Mouse (Mus musculus) brain, embryonic 14.5 days (tissue): ENCODE measurements around the gene Plin5. TPM values are rescaled to one million over a fixed set of nuclear protein-coding genes. Genes with fewer than 3 reads are reported as not detected.

Experiments used
- DNase-seq: peaks from one replicate; pipeline ENCODE4 v3.0.0-alpha.2; 2011; ENCODE audit warnings: low read depth
- CTCF ChIP-seq: fragments of 200-500 bp; IDR thresholded peaks from 2 replicates; pipeline ENCODE4 v1.5.1; 2012; ENCODE audit warnings: inconsistent platforms, mild to moderate bottlenecking, moderate library complexity, borderline replicate concordance; ENCODE audit not compliant: insufficient read depth, insufficient read length; ENCODE audit errors: extremely low read depth
- POLR2A ChIP-seq: fragments of 200-500 bp; IDR thresholded peaks from 2 replicates; pipeline ENCODE4 v1.6.1; 2012; ENCODE audit warnings: mild to moderate bottlenecking, inconsistent platforms, borderline replicate concordance; ENCODE audit not compliant: poor library complexity, insufficient read depth, insufficient read length, severe bottlenecking; ENCODE audit errors: extremely low read depth
- polyA plus RNA-seq: library from polyadenylated mRNA; depleted of rRNA; stranded (reverse); fragments of >200 nt; gene quantifications from 2 replicates; pipeline ENCODE4 v1.2.3, GENCODE M21; 2012

Plin5 gene
- polyA plus RNA-seq, 1 experiment = 0.67 TPM

GRCm38 (mm10) chr17:56124377-56125275 is 7.2 kb upstream of the Plin5 start:
- DNase-seq = peak; percentile 51
- TF ChIP-seq CTCF (peak; percentile 75), POLR2A (no peak)

DNA sequence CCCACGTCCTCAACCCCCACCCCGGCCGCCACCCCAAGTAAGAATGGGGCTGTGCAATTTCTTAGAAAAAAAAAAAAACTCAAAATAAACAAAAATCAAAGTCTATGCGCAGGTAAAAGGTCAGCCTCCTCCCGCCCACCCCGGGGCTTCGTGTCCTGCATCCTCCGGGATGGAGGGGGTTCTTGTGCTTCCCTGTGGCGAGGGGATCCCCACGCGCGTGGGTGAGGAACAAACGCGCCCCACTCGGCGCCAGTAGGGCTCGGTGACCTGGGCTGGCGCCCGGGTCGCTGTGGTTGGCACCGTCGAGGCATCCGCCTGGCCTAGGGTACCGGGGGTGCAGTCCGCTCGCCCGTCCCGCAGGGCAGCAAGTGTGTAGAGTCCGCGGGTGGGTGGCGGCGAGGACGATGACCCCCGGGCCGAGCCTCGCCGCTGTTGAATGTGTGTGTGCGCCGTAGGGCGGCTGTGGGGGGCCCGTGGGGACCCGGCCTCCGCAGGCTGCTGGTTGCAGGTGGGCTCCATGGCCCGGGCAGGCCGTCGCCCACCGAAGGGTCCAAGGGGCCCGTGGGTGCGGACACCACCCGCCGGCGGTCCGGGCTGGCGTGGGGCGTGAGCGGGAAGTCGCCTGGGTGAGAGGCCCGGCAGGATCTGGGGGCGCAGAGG is 6.4 kb upstream of the Plin5 start:
- no peak for TF ChIP-seq POLR2A
- TF ChIP-seq CTCF = no peak

GRCm38 (mm10) chr17:56123161-56123560 is 5.8 kb upstream of the Plin5 start:
- DNase-seq = no peak
- TF ChIP-seq CTCF (no peak), POLR2A (no peak)

More for the DNA sequence above, 6.4 kb upstream of the Plin5 start:
- no peak for DNase-seq

- TF ChIP-seq CTCF = no peak
- TF ChIP-seq POLR2A = no peak
- no peak for DNase-seq
These were observed 4.4 kb upstream of the Plin5 start, which contains the start of gene Lrg1 for GRCm38 (mm10) chr17:56121826-56122225. Lrg1 (minus strand) TSS chr17:56122001.

- TF ChIP-seq POLR2A = no peak
- no peak for TF ChIP-seq CTCF
- DNase-seq = no peak
These were observed 2.8 kb upstream of the Plin5 start for GRCm38 (mm10) chr17:56119981-56120880.

DNA sequence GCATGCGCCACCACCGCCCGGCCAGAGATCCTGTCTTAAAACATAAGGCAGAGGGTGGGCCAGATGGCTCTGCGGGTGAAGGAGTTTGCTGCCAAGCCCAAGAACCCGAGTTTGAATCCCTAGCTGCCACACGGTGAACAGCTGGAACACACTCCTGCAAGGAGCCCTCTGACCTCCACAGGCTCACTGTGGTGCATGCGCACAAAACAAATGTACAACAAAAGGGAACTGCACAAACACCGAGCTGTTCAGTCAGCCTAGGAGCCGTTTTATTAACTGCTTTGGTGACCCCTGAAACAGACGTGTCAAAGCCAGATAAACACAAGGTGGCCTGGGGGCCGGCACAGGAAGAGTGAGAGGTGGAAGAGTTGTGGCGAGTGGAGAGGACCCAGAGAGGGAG is 2.0 kb upstream of the Plin5 start:
- DNase-seq = no peak
- no peak for TF ChIP-seq POLR2A
- no peak for TF ChIP-seq CTCF

DNA sequence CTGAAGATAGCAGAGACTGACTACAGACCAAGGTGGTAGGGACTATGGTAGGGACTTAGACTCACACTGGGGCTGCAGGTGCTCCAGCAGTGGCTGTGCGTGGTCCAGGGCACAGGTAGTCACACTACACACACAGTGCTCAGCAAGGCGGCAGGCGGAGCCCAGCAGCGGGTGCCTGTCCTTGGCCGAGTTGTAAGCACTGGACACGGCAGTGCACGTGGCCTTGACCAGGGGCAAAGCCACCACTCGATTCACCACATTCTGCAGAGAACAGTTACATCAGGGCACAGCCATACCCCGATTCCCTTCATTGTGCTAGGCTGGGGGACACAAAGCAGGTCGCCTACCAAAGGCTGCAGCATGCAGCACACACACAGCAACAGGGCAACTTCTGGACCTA is 1.2 kb downstream of the Plin5 start:
- DNase-seq = no peak
- TF ChIP-seq POLR2A (no peak), CTCF (no peak)

GRCm38 (mm10) chr17:56112743-56113142 is 4.7 kb downstream of the Plin5 start:
- no peak for TF ChIP-seq CTCF
- no peak for TF ChIP-seq POLR2A
- no peak for DNase-seq

DNA sequence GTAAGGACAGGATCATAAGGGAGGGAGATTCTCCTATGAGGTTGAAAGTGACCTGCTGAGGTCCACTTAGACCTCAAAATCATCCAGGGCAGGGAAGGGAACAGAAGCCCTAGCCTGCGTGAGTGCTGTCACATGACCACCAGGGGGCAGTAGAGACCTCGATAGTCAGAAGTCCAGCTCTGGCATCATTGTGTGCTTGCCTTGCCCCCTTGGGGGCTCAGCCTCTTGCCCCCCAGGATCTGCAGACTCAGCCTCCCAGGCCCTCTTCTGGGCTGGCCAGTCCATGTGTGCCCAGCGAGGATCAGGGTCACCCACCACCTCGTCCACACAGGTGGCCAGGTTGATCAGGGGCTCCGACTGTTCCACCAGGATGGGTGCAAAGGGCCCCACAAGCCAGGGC is 5.5 kb downstream of the Plin5 start:
- DNase-seq = peak; percentile 81
- TF ChIP-seq POLR2A = no peak
- TF ChIP-seq CTCF = peak; percentile 89

- no peak for TF ChIP-seq CTCF
- TF ChIP-seq POLR2A = no peak
- DNase-seq = no peak
These were observed 6.4 kb downstream of the Plin5 start for GRCm38 (mm10) chr17:56111021-56111420.

DNA sequence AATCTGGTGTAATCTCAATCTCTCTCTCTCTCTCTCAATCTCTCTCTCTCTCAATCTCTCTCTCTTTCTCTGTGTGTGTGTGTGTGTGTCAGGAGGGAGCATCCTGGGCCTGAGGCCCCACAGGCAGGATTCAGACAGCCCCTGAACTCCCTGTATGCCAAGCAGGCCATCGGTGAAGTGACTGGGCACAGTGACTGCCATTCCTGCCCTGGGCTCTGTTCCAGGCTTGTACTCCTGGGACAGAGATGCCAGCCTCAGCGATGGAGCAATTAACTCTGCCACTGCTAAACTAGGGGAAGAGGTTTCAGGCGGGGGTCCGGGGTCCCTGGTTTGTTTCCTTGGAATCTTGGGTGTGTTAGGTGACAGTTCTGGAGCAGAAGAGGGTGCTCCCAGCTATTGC is 6.8 kb downstream of the Plin5 start:
- TF ChIP-seq CTCF = no peak
- no peak for DNase-seq

DNA sequence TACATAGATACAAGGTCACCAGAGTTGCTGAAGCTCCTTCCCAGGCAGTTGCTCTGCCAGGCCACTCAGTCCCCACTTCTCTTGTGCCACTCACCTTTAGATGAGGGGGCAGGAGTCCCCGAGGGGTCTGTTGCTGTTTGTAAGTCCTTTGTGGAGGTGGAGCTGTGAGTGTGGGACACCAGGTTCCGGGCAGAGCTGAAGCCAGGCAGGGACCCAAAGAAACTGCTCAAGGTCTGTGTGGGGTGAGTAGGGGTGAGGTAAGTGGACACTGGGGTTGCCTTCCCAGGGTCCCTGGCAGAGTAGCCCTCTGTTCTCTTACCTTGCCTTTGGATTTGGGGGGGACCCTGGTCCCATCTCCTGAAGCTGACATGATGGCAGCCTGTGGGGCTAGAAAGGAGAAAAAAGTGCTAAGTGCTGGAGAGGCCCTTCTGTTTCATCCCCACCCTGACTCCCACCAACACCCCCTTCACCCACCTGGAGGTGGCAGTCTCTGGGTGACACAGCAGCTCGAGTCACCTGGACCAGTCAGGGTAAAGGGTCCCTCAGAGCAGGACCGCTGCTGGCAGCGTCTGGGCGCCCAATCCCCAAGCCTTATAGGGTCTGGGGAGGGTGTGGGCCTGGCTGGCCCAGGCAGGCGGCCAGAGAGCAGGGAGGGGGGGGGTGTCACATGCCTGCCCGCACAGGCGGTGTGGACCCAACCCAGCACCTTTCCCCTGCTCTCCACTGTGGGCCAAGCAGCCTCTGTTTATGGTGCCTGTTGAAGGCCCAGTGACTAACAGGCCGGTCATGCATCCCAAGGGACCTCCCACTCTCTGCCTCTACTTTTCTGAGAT is 8.0 kb downstream of the Plin5 start, which contains the start of gene Plin4:
Gene Plin4 (minus strand): TSS at position 585 of the 833 bp plus-strand sequence.
- TF ChIP-seq CTCF (no peak), POLR2A (no peak)
- no peak for DNase-seq

- TF ChIP-seq POLR2A (no peak), CTCF (no peak)
- DNase-seq = no peak
These were observed 8.9 kb downstream of the Plin5 start for GRCm38 (mm10) chr17:56108334-56109044.
